Mouse (Mus musculus) layer of hippocampus, adult 11-12 months (tissue): Measurements from ENCODE around the gene Sipa1l3.

Experiments used
- DNase-seq: peaks from one replicate; pipeline ENCODE4 v3.0.0; 2022; ENCODE audit warnings: low spot score

Sipa1l3 gene

GRCm38 (mm10) chr7:29505337-29506318 lies 12.8 kb downstream of the Sipa1l3 start:
- DNase-seq = no peak

- DNase-seq = no peak
Measured at GRCm38 (mm10) chr7:29504683-29505290, 13.7 kb downstream of the Sipa1l3 start.

- DNase-seq = no peak
Measured at GRCm38 (mm10) chr7:29503616-29504015, 14.8 kb downstream of the Sipa1l3 start.

- no peak for DNase-seq
Measured at GRCm38 (mm10) chr7:29501214-29501613, 17.2 kb downstream of the Sipa1l3 start.

- DNase-seq = no peak
Measured at GRCm38 (mm10) chr7:29499071-29499470, 19.4 kb downstream of the Sipa1l3 start.

- DNase-seq = no peak
Measured at GRCm38 (mm10) chr7:29496953-29497590, 21.4 kb downstream of the Sipa1l3 start.

- no peak for DNase-seq
Measured at GRCm38 (mm10) chr7:29496332-29496731, 22.1 kb downstream of the Sipa1l3 start.

- DNase-seq = no peak
Measured at GRCm38 (mm10) chr7:29495880-29496279, 22.6 kb downstream of the Sipa1l3 start.

- DNase-seq = no peak
Measured at GRCm38 (mm10) chr7:29494854-29495253, 23.6 kb downstream of the Sipa1l3 start.

GRCm38 (mm10) chr7:29494015-29494414 lies 24.4 kb downstream of the Sipa1l3 start:
- no peak for DNase-seq

GRCm38 (mm10) chr7:29492992-29493391 lies 25.4 kb downstream of the Sipa1l3 start:
- DNase-seq = no peak

GRCm38 (mm10) chr7:29491861-29492260 lies 26.6 kb downstream of the Sipa1l3 start:
- DNase-seq = no peak

GRCm38 (mm10) chr7:29491471-29491755 lies 27.0 kb downstream of the Sipa1l3 start:
- no peak for DNase-seq

- DNase-seq = no peak
Measured at GRCm38 (mm10) chr7:29490704-29491470, 27.6 kb downstream of the Sipa1l3 start.

GRCm38 (mm10) chr7:29489851-29490250 lies 28.6 kb downstream of the Sipa1l3 start:
- DNase-seq = no peak

GRCm38 (mm10) chr7:29489364-29489763 lies 29.1 kb downstream of the Sipa1l3 start:
- DNase-seq = no peak

- no peak for DNase-seq
Measured at GRCm38 (mm10) chr7:29486753-29487152, 31.7 kb downstream of the Sipa1l3 start.

- no peak for DNase-seq
Measured at GRCm38 (mm10) chr7:29485721-29486120, 32.7 kb downstream of the Sipa1l3 start.

GRCm38 (mm10) chr7:29483556-29483955 lies 34.9 kb downstream of the Sipa1l3 start:
- DNase-seq = no peak

- DNase-seq = no peak
Measured at GRCm38 (mm10) chr7:29481345-29482155, 36.9 kb downstream of the Sipa1l3 start.

GRCm38 (mm10) chr7:29480590-29481344 lies 37.7 kb downstream of the Sipa1l3 start:
- DNase-seq = no peak
